Mouse (Mus musculus) hindbrain, embryonic 13.5 days (tissue): ENCODE results near the gene Ifna4. TPM values are rescaled to one million over a fixed set of nuclear protein-coding genes. Genes with fewer than 3 reads are reported as not detected.
A peak's percentile ranks its signal among the peaks of the same experiment; 100 is the strongest.
"Not testable (repeated sequence)": the region's sequence is repeated elsewhere in the genome, so short reads cannot be mapped to it uniquely, and the experiment has no call there.

ENCODE experiments used
- ATAC-seq: fragments of 200-750 bp; cut with Nextera tagmentation; 2 replicates; pipeline ENCODE4 v1.8.0; 2017; ENCODE audit warnings: moderate TSS enrichment; ENCODE audit not compliant: low FRiP score
- H3K27ac ChIP-seq: fragments of 300-500 bp; sonication (generic); 2 replicates; pipeline ENCODE4 v1.5.1; 2015; ENCODE audit warnings: inconsistent platforms, mild to moderate bottlenecking, moderate library complexity
- H3K27me3 ChIP-seq: fragments of 300-500 bp; sonication (generic); 2 replicates; pipeline ENCODE4 v1.6.1; 2015; ENCODE audit warnings: mild to moderate bottlenecking, inconsistent platforms
- H3K36me3 ChIP-seq: fragments of 300-500 bp; sonication (generic); 2 replicates; pipeline ENCODE4 v1.6.1; 2015; ENCODE audit warnings: mild to moderate bottlenecking, inconsistent platforms
- H3K4me1 ChIP-seq: fragments of 300-500 bp; sonication (generic); replicated peaks from 2 replicates; pipeline ENCODE4 v1.6.1; 2015; ENCODE audit warnings: inconsistent platforms
- H3K4me2 ChIP-seq: fragments of 300-500 bp; sonication (generic); 2 replicates; pipeline ENCODE4 v1.6.1; 2015; ENCODE audit warnings: inconsistent platforms, mild to moderate bottlenecking, moderate library complexity
- H3K4me3 ChIP-seq: fragments of 300-500 bp; sonication (generic); 2 replicates; pipeline ENCODE4 v1.5.1; 2015; ENCODE audit warnings: mild to moderate bottlenecking, inconsistent platforms
- H3K9ac ChIP-seq: fragments of 300-500 bp; sonication (generic); 2 replicates; pipeline ENCODE4 v1.6.1; 2015; ENCODE audit warnings: mild to moderate bottlenecking, inconsistent platforms
- H3K9me3 ChIP-seq: fragments of 300-500 bp; sonication (generic); 2 replicates; pipeline ENCODE4 v1.6.1; 2016; ENCODE audit warnings: inconsistent platforms
- WGBS: fragments of 180-500 bp; shearing (Covaris S2); methylation state at CpG from one replicate; pipeline ENCODE4 v1.1.7; 2015; 5-methylcytosine and 5-hydroxymethylcytosine counted together
- polyA plus RNA-seq: library from polyadenylated mRNA; unstranded; fragments of >200 nt; fragmentation: Nextera tagmentation; extraction: Ambion mirVana; gene quantifications from 2 replicates; pipeline ENCODE4 v1.2.1, GENCODE M21; 2015

Gene Ifna4
- polyA plus RNA-seq, 1 experiment from 2014 or later, result not detected

- WGBS, result 88% methylated on average over 1 of the region's 1 CpGs
- H3K4me2 ChIP-seq, H3K4me1 ChIP-seq, H3K27me3 ChIP-seq, H3K4me3 ChIP-seq, H3K36me3 ChIP-seq, H3K9me3 ChIP-seq, H3K27ac ChIP-seq, H3K9ac ChIP-seq, ATAC-seq: not testable (repeated sequence)
Observed at GRCm38 (mm10) chr4:88835225-88835624, 6.4 kb upstream of the Ifna4 start, which contains the start of gene Ifna5. Gene Ifna5, plus strand, starts transcription at chr4:88835525.

DNA sequence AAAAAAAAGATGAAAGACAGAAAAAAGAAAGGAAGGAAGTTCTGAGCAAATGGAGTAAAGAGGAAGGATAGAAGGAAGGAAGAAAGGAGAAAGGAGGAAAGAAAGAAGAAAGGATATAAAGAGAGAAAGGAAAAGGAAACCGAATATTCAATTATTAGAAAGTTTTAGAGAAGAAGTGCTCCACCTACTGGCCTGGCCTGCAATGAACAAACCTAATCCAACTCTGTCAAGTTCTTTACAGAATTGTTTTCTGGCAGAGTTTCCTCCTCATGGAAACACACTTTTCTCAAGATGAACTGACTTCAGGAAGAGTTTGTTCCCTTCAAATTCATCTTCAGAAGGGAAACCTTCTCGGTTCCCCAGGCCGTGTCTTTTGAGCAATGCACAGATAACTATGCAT, 2.8 kb upstream of the Ifna4 start:
- no peaks in the 10 kb centered on the region for H3K27me3 ChIP-seq
- no peak overlapping the region for H3K4me3 ChIP-seq
- no peaks in the 10 kb centered on the region for H3K36me3 ChIP-seq
- no peak overlapping the region for H3K4me2 ChIP-seq
- H3K27ac ChIP-seq, result no peak overlapping the region
- no peaks in the 10 kb centered on the region for H3K4me1 ChIP-seq
- WGBS, result 46% methylated on average over 3 of the region's 3 CpGs
- ATAC-seq, result no peak
- H3K9ac ChIP-seq, result no peak overlapping the region
- H3K9me3 ChIP-seq, result no peaks in the 10 kb centered on the region

- no peak overlapping the region for H3K9ac ChIP-seq
- no peaks in the 10 kb centered on the region for H3K27me3 ChIP-seq
- H3K4me2 ChIP-seq, result no peak overlapping the region
- H3K27ac ChIP-seq, result no peak overlapping the region
- H3K4me3 ChIP-seq, result no peak overlapping the region
- H3K36me3 ChIP-seq, result no peaks in the 10 kb centered on the region
- WGBS, result 85% methylated on average over 3 of the region's 3 CpGs
- no peaks in the 10 kb centered on the region for H3K9me3 ChIP-seq
- ATAC-seq, result no peak
- H3K4me1 ChIP-seq, result no peaks in the 10 kb centered on the region
Observed at GRCm38 (mm10) chr4:88840058-88840457, 1.6 kb upstream of the Ifna4 start.

DNA sequence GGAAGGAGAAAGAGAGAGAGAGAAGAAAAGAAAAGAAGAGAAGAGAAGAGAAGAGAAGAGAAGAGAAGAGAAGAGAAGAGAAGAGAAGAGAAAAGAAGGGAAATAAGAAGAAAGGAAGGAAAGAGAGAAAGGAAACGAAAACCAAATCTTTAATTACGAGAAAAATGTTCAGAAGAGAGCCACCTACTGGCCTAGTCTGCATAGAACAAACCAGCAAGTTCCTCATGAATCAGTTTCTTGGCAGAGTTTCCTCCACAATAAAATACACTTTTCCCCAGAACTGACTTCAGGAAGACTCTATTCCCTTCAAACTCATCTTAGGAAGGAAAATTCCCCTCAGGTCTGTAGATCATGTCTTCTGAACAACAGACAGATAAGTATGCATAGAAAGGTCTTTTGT, 3.7 kb downstream of the Ifna4 start:
- ATAC-seq, result no peak
- Histone ChIP-seq H3K27ac (no peak overlapping the region), H3K4me1 (no peaks in the 10 kb centered on the region), H3K36me3 (no peaks in the 10 kb centered on the region), H3K9ac (no peak overlapping the region), H3K27me3 (no peaks in the 10 kb centered on the region), H3K9me3 (no peaks in the 10 kb centered on the region), H3K4me3 (no peak overlapping the region), H3K4me2 (no peak overlapping the region)
- WGBS, result 50% methylated on average over 2 of the region's 2 CpGs

DNA sequence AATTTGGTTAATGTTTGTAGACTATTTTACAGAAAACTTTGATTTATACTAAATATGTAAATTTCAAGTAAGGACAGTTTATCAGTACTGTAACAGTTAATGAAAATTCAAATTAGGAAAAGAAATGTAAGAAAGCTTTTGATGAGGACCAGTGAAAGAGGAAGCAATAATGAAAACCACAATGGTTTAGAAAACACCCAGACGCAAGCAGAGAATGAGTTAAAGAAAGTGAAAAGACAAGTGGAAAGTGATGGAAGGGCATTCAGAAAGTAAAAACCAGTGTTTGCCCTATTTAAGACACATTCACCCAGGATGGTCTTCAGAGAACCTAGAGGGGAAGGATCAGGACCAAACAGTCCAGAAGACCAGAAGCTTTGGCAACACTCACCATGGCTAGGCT, 8.0 kb downstream of the Ifna4 start, which contains the start of gene Ifna1:
Gene Ifna1, plus strand, starts transcription at position 390 of the 400 bp plus-strand sequence.
- H3K4me2 ChIP-seq, result no peak within 1 kb of the TSS
- no peak for ATAC-seq
- H3K9ac ChIP-seq, result no peak within 1 kb of the TSS
- no peaks in the 10 kb centered on the region for H3K36me3 ChIP-seq
- H3K27me3 ChIP-seq, result no peaks in the 10 kb centered on the region
- H3K9me3 ChIP-seq, result no peaks in the 10 kb centered on the region
- no peak within 1 kb of the TSS for H3K4me3 ChIP-seq
- H3K27ac ChIP-seq, result no peak within 1 kb of the TSS
- H3K4me1 ChIP-seq, result peaks cover 5% of the 10 kb centered on the region; the same call in 1 of the 2 replicates
- WGBS, result 74% methylated on average over 1 of the region's 1 CpGs

- H3K27ac ChIP-seq, result no peak overlapping the region
- no peak overlapping the region for H3K9ac ChIP-seq
- ATAC-seq, result no peak
- H3K4me2 ChIP-seq, result no peak overlapping the region
- H3K4me3 ChIP-seq, result no peak overlapping the region
- H3K4me1 ChIP-seq, result peaks cover 5% of the 10 kb centered on the region; the same call in 1 of the 2 replicates
- no peaks in the 10 kb centered on the region for H3K27me3 ChIP-seq
- H3K36me3 ChIP-seq, result no peaks in the 10 kb centered on the region
- H3K9me3 ChIP-seq, result no peaks in the 10 kb centered on the region
- WGBS, result 36% methylated on average over 4 of the region's 4 CpGs
Observed at GRCm38 (mm10) chr4:88851026-88851763, 9.5 kb downstream of the Ifna4 start.

- no peak overlapping the region for H3K9ac ChIP-seq
- peaks cover 11% of the 10 kb centered on the region; the same call in 1 of the 2 replicates for H3K27me3 ChIP-seq
- ATAC-seq, result no peak
- no peaks in the 10 kb centered on the region for H3K36me3 ChIP-seq
- no peak overlapping the region for H3K4me3 ChIP-seq
- H3K27ac ChIP-seq, result no peak overlapping the region
- no peak overlapping the region for H3K4me2 ChIP-seq
- H3K4me1 ChIP-seq, result 0 out of 2 replicates have a peak, but pooled peaks cover 4% of the 10 kb centered on the region
- H3K9me3 ChIP-seq, result no peaks in the 10 kb centered on the region
Observed at GRCm38 (mm10) chr4:88859214-88859613, 17.6 kb downstream of the Ifna4 start.

DNA sequence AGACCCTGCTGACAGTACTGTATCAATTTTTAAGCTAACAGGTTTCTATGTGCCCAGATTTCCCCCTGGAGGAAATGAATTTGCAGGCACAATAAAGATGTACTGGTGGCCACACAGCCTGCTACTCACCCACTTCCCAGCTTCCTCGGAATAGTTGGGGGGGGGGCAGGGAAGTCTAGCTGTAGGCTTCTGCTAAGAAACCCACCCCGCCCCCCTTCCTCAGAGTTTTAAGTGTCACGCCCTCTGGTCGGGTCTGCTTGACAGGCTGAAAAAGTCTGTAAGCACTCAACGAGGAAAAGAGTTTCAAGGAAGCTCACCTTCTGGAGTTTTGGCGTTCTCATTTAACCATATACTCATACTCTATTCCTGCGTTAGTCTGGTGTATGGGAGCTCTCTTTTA, 21.6 kb downstream of the Ifna4 start:
- WGBS, result 7% methylated on average over 7 of the region's 7 CpGs
- no peak overlapping the region for H3K9ac ChIP-seq
- no peaks in the 10 kb centered on the region for H3K36me3 ChIP-seq
- no peak overlapping the region for H3K4me3 ChIP-seq
- peaks cover 14% of the 10 kb centered on the region for H3K4me1 ChIP-seq
- H3K27me3 ChIP-seq, result peaks cover 19% of the 10 kb centered on the region
- H3K27ac ChIP-seq, result no peak overlapping the region
- no peaks in the 10 kb centered on the region for H3K9me3 ChIP-seq
- H3K4me2 ChIP-seq, result no peak overlapping the region
- ATAC-seq, result no peak

GRCm38 (mm10) chr4:88864599-88864998, 22.9 kb downstream of the Ifna4 start:
- Histone ChIP-seq H3K27me3 (peaks cover 23% of the 10 kb centered on the region), H3K9me3 (no peaks in the 10 kb centered on the region), H3K27ac (no peak overlapping the region), H3K4me2 (no peak overlapping the region), H3K4me3 (no peak overlapping the region), H3K9ac (no peak overlapping the region), H3K36me3 (no peaks in the 10 kb centered on the region), H3K4me1 (peaks cover 17% of the 10 kb centered on the region)
- 76% methylated on average over 9 of the region's 9 CpGs for WGBS
- ATAC-seq, result no peak

- Histone ChIP-seq H3K27ac (no peak overlapping the region), H3K36me3 (no peaks in the 10 kb centered on the region), H3K9ac (no peak overlapping the region), H3K4me3 (no peak overlapping the region), H3K9me3 (no peaks in the 10 kb centered on the region), H3K4me2 (no peak overlapping the region), H3K27me3 (peaks cover 23% of the 10 kb centered on the region), H3K4me1 (peaks cover 17% of the 10 kb centered on the region)
- ATAC-seq, result no peak
- 54% methylated on average over 6 of the region's 6 CpGs for WGBS
Observed at GRCm38 (mm10) chr4:88865011-88865569, 23.4 kb downstream of the Ifna4 start.

DNA sequence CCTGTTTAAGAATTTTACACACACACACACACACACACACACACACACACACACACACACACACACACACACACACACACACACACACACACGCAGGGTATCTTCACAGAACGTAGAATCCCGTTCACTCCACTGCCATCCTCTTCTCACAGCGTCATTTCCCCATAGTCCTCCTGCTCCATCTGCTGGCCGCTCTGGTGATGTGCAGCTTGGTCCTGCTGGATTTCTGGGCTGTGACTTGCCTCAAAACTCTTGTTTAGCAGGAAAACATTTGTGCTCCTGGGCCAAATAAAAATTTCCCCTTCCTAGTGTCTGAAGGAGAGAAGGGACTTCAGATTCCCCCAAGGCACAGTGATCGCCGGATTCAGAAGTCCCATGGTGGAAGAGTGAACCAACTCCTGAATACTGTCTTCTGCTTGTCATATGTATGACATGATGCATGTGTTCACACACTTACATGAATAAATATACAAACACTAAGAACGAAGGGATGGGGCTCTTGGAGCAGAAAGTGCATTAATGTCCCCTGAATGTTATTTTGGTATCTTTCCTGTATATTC, 25.8 kb downstream of the Ifna4 start:
- H3K9ac ChIP-seq, result 0 out of 2 replicates have a peak overlapping the region, but pooled peaks have one; percentile 68
- 1% methylated on average over 8 of the region's 8 CpGs for WGBS
- H3K4me2 ChIP-seq, result peak overlapping the region; percentile 93

GRCm38 (mm10) chr4:88867926-88868911, 26.6 kb downstream of the Ifna4 start:
- peaks cover 14% of the 10 kb centered on the region for H3K4me1 ChIP-seq
- H3K4me3 ChIP-seq, result peak overlapping the region; percentile 53
- peak; percentile 81 for ATAC-seq
- H3K9ac ChIP-seq, result peak overlapping the region; percentile 68
- WGBS, result 8% methylated on average over 31 of the region's 31 CpGs
- no peak overlapping the region for H3K27ac ChIP-seq
- no peaks in the 10 kb centered on the region for H3K9me3 ChIP-seq
- H3K27me3 ChIP-seq, result peaks cover 27% of the 10 kb centered on the region
- H3K36me3 ChIP-seq, result no peaks in the 10 kb centered on the region
- peak overlapping the region; percentile 93 for H3K4me2 ChIP-seq

More for the DNA sequence above, 25.8 kb downstream of the Ifna4 start:
- Histone ChIP-seq H3K36me3 (no peaks in the 10 kb centered on the region), H3K27ac (no peak overlapping the region), H3K4me1 (peaks cover 17% of the 10 kb centered on the region), H3K4me3 (peak overlapping the region; percentile 53), H3K27me3 (peaks cover 33% of the 10 kb centered on the region), H3K9me3 (no peaks in the 10 kb centered on the region)
- peak; percentile 70 for ATAC-seq
